Mouse (Mus musculus) cerebral cortex, adult 2 months (tissue): Measurements from ENCODE around the gene Copz1.

Source experiments
- WGBS: fragments of 180-500 bp; shearing (Covaris S2); methylation state at CpG from one replicate; pipeline ENCODE4 v1.1.7; 2018; 5-methylcytosine and 5-hydroxymethylcytosine counted together

Copz1 gene

GRCm38 (mm10) chr15:103294649-103295048 lies 22.1 kb downstream of the Copz1 start:
- WGBS: 84% methylated on average over 2 of the region's 2 CpGs

GRCm38 (mm10) chr15:103295851-103296250 lies 23.3 kb downstream of the Copz1 start:
- 41% methylated on average over 5 of the region's 5 CpGs for WGBS

GRCm38 (mm10) chr15:103297313-103297712 lies 24.8 kb downstream of the Copz1 start:
- WGBS: 58% methylated on average over 6 of the region's 6 CpGs

- WGBS: 53% methylated on average over 3 of the region's 3 CpGs
These were observed 25.5 kb downstream of the Copz1 start for GRCm38 (mm10) chr15:103298026-103298425.

GRCm38 (mm10) chr15:103298861-103299616 lies 26.5 kb downstream of the Copz1 start:
- WGBS: 57% methylated on average over 5 of the region's 5 CpGs

GRCm38 (mm10) chr15:103299644-103300043 lies 27.1 kb downstream of the Copz1 start:
- WGBS: 18% methylated on average over 8 of the region's 8 CpGs

- WGBS: 24% methylated on average over 18 of the region's 18 CpGs
These were observed 27.6 kb downstream of the Copz1 start for GRCm38 (mm10) chr15:103300067-103300471.

- WGBS: 14% methylated on average over 2 of the region's 2 CpGs
These were observed 28.0 kb downstream of the Copz1 start for GRCm38 (mm10) chr15:103300560-103300959.

- WGBS: 59% methylated on average over 2 of the region's 2 CpGs
These were observed 28.5 kb downstream of the Copz1 start for GRCm38 (mm10) chr15:103301046-103301445.

GRCm38 (mm10) chr15:103301547-103302340 lies 29.2 kb downstream of the Copz1 start:
- WGBS: 70% methylated on average over 5 of the region's 5 CpGs

GRCm38 (mm10) chr15:103302341-103303021 lies 30.0 kb downstream of the Copz1 start:
- 76% methylated on average over 6 of the region's 6 CpGs for WGBS

GRCm38 (mm10) chr15:103303916-103304615 lies 31.6 kb downstream of the Copz1 start:
- 18% methylated on average over 8 of the region's 8 CpGs for WGBS

- WGBS: under 1% methylated on average over 9 of the region's 9 CpGs
These were observed 32.1 kb downstream of the Copz1 start for GRCm38 (mm10) chr15:103304616-103304969.

- under 1% methylated on average over 71 of the region's 71 CpGs for WGBS
These were observed 32.7 kb downstream of the Copz1 start for GRCm38 (mm10) chr15:103305070-103305678.

GRCm38 (mm10) chr15:103305792-103306645 lies 33.5 kb downstream of the Copz1 start:
- 34% methylated on average over 8 of the region's 8 CpGs for WGBS

GRCm38 (mm10) chr15:103307125-103307524 lies 34.6 kb downstream of the Copz1 start:
- WGBS: 2% methylated on average over 7 of the region's 7 CpGs

- WGBS: 60% methylated on average over 28 of the region's 28 CpGs
These were observed 35.8 kb downstream of the Copz1 start for GRCm38 (mm10) chr15:103308056-103308875.

GRCm38 (mm10) chr15:103308876-103309580 lies 36.5 kb downstream of the Copz1 start:
- WGBS: 74% methylated on average over 26 of the region's 26 CpGs

GRCm38 (mm10) chr15:103310365-103310910 lies 37.9 kb downstream of the Copz1 start, which contains the start of gene Gpr84:
Gene Gpr84, minus strand, starts transcription at chr15:103310612.
- 67% methylated on average over 6 of the region's 6 CpGs for WGBS
